Mouse (Mus musculus) thymus, adult 2 months (tissue): ENCODE data around the gene Mcm10.

Source experiments
- CTCF ChIP-seq: fragments of 200-500 bp; IDR thresholded peaks from 2 replicates; pipeline ENCODE4 v1.5.1; 2012; ENCODE audit warnings: mild to moderate bottlenecking, control low read depth, low read length, moderate library complexity, borderline replicate concordance; ENCODE audit not compliant: control insufficient read depth, poor library complexity, insufficient read depth; ENCODE audit errors: extremely low read depth
- POLR2A ChIP-seq: fragments of 200-500 bp; IDR thresholded peaks from 2 replicates; pipeline ENCODE4 v1.6.1; 2012; ENCODE audit warnings: mild to moderate bottlenecking, low read length, control low read depth, moderate library complexity; ENCODE audit not compliant: control insufficient read depth, poor library complexity, insufficient read depth; ENCODE audit errors: extremely low read depth

DNA sequence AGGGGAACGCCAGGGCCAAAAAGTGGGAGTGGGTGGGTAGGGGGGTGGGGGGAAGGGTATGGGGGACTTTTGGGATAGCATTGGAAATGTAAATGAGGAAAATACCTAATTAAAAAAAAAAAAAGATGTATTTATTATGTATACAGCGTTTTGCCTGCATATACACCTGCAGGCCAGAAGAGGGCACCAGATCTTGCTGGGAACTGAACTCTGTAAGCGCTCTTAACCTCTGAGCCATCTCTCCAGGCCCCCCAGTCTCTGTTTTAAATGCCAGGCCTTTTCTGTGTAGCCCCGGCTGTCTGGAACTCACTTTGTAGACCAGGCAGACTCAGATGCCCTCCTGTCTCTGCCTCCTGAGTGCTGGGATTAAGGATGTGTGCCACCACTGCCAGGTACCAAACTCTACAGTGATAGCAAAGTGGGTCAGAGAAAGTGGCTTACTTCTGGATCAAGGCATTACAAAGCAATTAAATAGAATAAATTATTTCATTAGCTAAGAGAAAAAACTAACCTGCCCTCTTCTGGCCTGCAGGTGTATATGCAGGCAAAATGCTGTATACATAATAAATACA lies 12.7 kb upstream of the Mcm10 start:
- peak; percentile 39; the same call in 1 of the 2 replicates for TF ChIP-seq CTCF
- no peak for TF ChIP-seq POLR2A
